19 mouse cellular contexts compared by ENCODE assay signal in genomic region chr7:78601851-78602250, GRCm38 (mm10).
DNase-seq lines count a peak whose midpoint lies in the region; ATAC-seq lines count a peak whose summit lies in the region.
"Had no signal": no experiment of that assay in that cellular context is flagged by ENCODE, and none has a peak within 500 bp of the region (broad histone marks: within the 10 kb centered on the region; RNA-seq: fewer than 3 reads in every experiment).

No protein-coding gene starts in this region.

- DNase-seq in frontal cortex, postnatal 25 days (ENCODE audit: low spot score in 2 of 2), result no peak
- DNase-seq in left cerebral cortex, adult 18-20 months (ENCODE audit: low spot score in 2 of 2), result peak; percentile 58 to 71
- no peak for DNase-seq in left cerebral cortex, postnatal 10 days (ENCODE audit: extremely low spot score in 1 of 2, low spot score in 2 of 2)
- DNase-seq in right cerebral cortex, postnatal 25 days, result peak; percentile 39
- DNase-seq in right cerebral cortex, postnatal 14 days, result no peak
- DNase-seq in adipocyte (ENCODE audit: low spot score), result no peak
- DNase-seq: adrenal gland, adult 8-10 months; adrenal gland, postnatal 14 days; adrenal gland, postnatal 36 days; cerebellum, adult 11 months; cerebellum, adult 18-20 months; cerebellum, adult 8-10 months; cerebellum, adult 9-11 months; cerebellum, postnatal 14 days; cerebellum, postnatal 36 days; embryo, embryonic 11 days had no signal

- ATAC-seq in frontal cortex, adult (ENCODE audit: low TSS enrichment), result peak; percentile 45
- ATAC-seq: forebrain, embryonic 14.5 days; forebrain, embryonic 16.5 days had no signal

- intact Hi-C loops in left cerebral cortex, postnatal 10 days (cut with DNase I), result no loop called here

Comparison
In these comparisons a context has a peak if more than half of its experiments do, and no peak if none do; other contexts are left out.
1. DNase-seq: peak in left cerebral cortex, adult 18-20 months (2 of 2) and right cerebral cortex, postnatal 25 days (single experiment); none in frontal cortex, postnatal 25 days (0 of 2), left cerebral cortex, postnatal 10 days (0 of 2), right cerebral cortex, postnatal 14 days (single experiment) and adipocyte (single experiment).